Mouse (Mus musculus): ENCODE data around the gene Krtap11-1.

Krtap11-1 gene

DNA sequence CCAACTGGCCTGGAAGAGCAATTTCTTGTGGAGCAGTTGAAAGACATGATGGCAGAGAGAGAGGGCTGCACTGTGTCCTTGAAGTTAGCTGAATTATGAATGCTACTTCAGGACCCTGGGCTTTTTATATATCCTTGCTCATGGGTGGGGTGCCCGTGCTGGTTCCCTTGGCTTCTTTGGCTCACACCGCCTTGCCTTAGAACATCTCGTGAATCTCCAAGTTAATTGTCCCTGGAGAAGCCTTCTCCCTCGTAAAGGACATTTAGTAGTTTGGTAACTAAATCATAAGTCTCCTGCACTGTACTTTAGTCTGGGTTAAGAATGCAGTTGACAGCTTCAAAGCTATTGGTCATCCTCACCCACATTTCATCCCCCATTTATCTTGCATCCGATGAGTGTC, at the start of gene Krtap11-1:
Gene Krtap11-1, minus strand, starts transcription at position 101 of the 400 bp plus-strand sequence.
- no peak for DNase-seq

GRCm38 (mm10) chr16:89618190-89618589, 47.2 kb upstream of the Krtap11-1 start:
- peak; percentile 37 to 63 for DNase-seq

DNA sequence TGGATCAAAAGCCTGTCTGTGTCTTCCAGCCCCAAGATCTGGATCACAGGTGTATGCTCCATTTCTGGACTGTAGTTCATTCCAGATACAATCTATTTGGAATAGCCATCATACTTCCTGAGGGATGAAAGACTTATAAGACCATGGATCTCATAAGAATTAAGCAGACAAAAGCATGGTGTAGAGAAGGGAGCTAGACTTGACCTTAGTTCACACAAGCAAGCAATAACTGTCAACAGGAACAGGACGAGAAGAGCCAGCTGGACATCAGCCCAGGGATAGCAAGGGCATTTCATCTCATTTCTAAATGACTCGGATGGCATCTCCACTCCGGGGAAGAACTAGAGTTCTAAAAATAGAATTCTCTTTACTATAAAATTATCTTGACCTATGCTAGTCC, 46.3 kb upstream of the Krtap11-1 start:
- DNase-seq: peak; percentile 78 to 81

GRCm38 (mm10) chr16:89613726-89614125, 42.7 kb upstream of the Krtap11-1 start:
- peak; percentile 83 to 88 for DNase-seq

- DNase-seq: no peak
Observed at GRCm38 (mm10) chr16:89608791-89609185, 37.8 kb upstream of the Krtap11-1 start.

GRCm38 (mm10) chr16:89608161-89608790, 37.3 kb upstream of the Krtap11-1 start:
- DNase-seq: peak in 1 of 2 experiments; percentile 28

- DNase-seq: no peak
Observed at GRCm38 (mm10) chr16:89606951-89607350, 36.0 kb upstream of the Krtap11-1 start.

- DNase-seq: peak; percentile 35 to 44
Observed at GRCm38 (mm10) chr16:89587209-89587608, 16.2 kb upstream of the Krtap11-1 start.

DNA sequence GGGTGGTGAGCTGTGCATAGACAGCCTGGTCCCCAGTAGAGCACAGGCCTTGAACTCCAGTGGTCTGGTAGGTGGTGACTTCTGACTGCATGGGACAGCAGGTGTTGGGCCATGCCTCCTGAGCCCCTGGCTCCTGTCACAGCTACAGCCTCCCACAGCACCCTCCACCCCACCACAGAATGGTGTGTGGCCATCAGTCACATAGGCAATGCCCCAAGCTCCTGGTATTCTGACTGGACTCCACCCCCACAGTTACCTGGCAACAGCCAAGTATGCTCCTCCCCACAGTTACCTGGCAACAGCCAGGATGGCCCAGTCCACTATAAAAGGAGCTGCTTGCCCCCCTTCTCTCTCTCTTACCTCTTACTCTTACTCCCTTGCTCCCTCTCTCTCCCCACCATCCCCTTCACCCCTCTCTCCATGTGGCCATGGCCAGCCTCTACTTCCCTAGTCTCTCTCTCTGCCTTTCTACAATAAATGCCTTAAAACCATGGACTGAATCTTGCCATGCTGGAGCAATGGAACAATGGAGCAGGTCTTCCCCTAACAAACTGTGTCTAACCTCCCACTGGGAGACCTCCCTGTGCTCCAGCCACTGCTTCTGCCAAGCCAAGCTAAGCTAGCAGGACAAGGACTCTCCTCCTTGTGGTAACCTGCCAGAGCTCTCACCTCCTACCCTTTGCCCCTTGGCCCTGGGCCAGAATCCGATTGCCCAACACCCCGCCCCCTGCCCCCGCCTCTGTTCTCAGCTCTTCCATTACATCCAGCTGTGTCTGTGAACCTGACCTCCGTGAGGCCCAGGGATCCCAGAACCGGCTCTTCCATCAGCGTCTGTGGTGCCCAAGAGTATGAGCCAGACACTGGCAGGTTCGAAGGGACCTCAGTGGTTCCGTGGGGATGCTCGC, 14.9 kb upstream of the Krtap11-1 start:
- DNase-seq: peak; percentile 19 to 40

- no peak for DNase-seq
Observed at GRCm38 (mm10) chr16:89581658-89582057, 10.7 kb upstream of the Krtap11-1 start.

GRCm38 (mm10) chr16:89570516-89570915, 467 bp downstream of the Krtap11-1 start:
- DNase-seq: peak; percentile 87 to 94

GRCm38 (mm10) chr16:89569136-89569535, 1.8 kb downstream of the Krtap11-1 start:
- peak; percentile 65 to 77 for DNase-seq

DNA sequence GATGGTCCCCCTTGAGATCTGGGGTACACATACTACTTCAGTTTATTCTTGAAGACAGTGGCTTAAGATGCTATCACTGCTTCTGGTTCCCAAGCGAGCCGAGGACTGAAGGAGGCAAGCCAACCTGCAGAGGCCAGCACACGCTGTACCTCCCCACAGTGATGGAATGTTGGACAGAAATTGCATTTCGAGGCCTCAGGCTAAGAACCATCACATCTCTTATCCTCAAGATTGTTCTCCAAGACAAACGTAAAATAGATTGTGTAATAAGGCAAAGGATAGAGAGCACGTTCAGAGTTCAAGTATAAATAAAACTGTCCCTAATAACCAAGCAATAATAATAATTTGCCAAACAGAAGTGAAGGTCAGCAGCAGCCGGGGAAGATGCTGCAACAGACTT, 2.8 kb downstream of the Krtap11-1 start:
- no peak for DNase-seq

DNA sequence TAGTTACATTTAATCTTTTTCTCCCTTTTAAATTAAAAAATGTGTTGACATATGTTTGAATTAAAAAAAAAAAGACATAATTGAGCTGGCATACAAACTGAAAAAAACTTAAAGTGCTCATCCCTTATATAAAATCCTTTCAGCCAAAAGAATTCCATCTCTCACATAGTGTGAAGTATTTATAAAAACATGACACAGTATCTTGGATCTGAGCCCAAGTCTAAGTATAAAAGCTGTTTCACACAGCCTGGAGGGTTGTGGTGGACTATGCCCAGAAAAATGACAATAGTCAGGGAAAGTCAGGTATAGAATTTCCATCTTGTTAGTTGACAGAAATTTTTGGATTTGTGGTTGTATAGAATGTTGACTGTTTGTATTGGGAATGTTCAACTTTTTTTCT, 20.7 kb downstream of the Krtap11-1 start:
- no peak for DNase-seq

- DNase-seq: no peak
Observed at GRCm38 (mm10) chr16:89538031-89538484, 32.9 kb downstream of the Krtap11-1 start.

DNA sequence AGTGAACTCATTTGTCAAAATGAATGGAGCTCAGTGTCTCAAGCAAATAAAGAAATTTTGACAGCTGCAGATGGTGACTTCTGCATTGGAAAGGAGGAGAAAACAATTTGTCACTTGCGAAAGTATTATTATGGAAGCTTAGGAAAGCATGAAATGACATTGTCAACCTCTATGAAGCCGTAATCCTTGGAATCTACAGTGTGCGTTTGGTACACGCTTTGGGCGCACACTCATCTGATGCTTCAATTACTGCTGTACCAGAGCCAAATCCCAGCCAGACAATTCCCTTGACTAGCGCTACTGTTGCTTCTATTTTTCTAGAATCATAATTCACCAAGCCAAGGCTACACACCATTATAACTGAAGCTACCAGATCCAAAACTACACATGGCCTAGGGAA, 33.6 kb downstream of the Krtap11-1 start:
- peak in 1 of 2 experiments; percentile 22 for DNase-seq

DNA sequence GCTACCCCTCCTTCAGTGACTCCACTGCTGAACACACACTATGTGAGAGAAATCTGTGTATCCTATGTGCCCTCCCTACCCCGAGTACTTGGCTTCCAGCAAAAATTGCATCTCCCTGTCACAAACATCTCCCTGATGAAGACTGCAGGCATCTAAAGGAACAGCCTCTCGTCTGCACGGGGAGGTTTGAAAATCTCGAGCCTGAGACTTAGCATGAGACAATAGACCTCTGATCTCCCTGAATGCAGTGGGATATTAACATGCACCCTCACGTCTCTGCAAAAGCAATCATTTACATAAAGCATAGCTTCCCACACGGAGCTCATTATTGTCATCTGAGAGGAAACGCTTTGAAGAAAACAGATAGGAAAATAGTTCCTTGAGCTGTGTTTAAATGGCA, 40.4 kb downstream of the Krtap11-1 start:
- DNase-seq: no peak

GRCm38 (mm10) chr16:89529846-89530245, 41.1 kb downstream of the Krtap11-1 start:
- DNase-seq: no peak

GRCm38 (mm10) chr16:89528380-89528779, 42.6 kb downstream of the Krtap11-1 start:
- DNase-seq: no peak

GRCm38 (mm10) chr16:89520996-89521395, 50.0 kb downstream of the Krtap11-1 start:
- no peak for DNase-seq

DNA sequence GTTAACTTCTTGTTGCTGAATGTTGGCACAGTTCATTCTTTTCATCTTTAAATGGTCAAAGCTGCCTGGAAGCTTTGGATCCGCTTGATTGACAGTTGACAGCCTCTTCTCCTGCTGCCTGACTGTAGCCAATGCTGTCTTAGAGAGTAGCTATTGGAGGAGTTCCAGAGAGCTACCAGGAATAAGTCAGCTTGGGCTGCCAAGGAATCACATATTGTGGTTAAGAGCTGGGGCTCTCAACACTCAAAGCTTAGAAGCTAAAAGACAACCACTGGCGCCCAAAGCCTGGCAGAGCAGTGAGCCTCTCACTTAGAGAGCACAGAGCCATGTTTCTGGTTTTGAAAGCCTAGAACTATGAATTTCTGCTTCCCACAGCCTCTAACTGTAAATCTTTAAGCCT, 50.4 kb downstream of the Krtap11-1 start:
- DNase-seq: peak; percentile 20 to 25
